Mouse (Mus musculus) limb, embryonic 10.5 days (tissue): Measurements from ENCODE around the gene Siglecf. TPM values are rescaled to one million over a fixed set of nuclear protein-coding genes. Genes with fewer than 3 reads are reported as not detected.

Experiments
- DNase-seq: peaks from one replicate; pipeline ENCODE4 v3.0.0-alpha.2; 2017; ENCODE audit warnings: low spot score
- H3K27ac ChIP-seq: fragments of 300-500 bp; sonication (generic); 2 replicates; pipeline ENCODE4 v1.5.1; 2016; ENCODE audit warnings: mild to moderate bottlenecking
- H3K27me3 ChIP-seq: fragments of 300-500 bp; sonication (generic); 2 replicates; pipeline ENCODE4 v1.6.1; 2016; ENCODE audit warnings: low read depth, mild to moderate bottlenecking; ENCODE audit not compliant: poor library complexity, severe bottlenecking
- H3K36me3 ChIP-seq: fragments of 300-500 bp; sonication (generic); 2 replicates; pipeline ENCODE4 v1.6.1; 2016; ENCODE audit warnings: mild to moderate bottlenecking, moderate library complexity
- H3K4me1 ChIP-seq: fragments of 300-500 bp; sonication (generic); 2 replicates; pipeline ENCODE4 v1.6.1; 2016
- H3K4me3 ChIP-seq: fragments of 300-500 bp; sonication (generic); 2 replicates; pipeline ENCODE4 v1.5.1; 2016; ENCODE audit warnings: mild to moderate bottlenecking, moderate library complexity
- H3K9me3 ChIP-seq: fragments of 300-500 bp; sonication (generic); replicated peaks from 2 replicates; pipeline ENCODE4 v1.6.1; 2016; ENCODE audit warnings: mild to moderate bottlenecking
- WGBS: fragments of 180-500 bp; shearing (Covaris S2); methylation state at CpG from one replicate; pipeline ENCODE4 v1.1.7; 2016; 5-methylcytosine and 5-hydroxymethylcytosine counted together
- polyA plus RNA-seq: library from polyadenylated mRNA; unstranded; fragments of >200 nt; fragmentation: Nextera tagmentation; extraction: Ambion mirVana; gene quantifications from 2 replicates; pipeline ENCODE4 v1.2.1, GENCODE M21; 2016

Gene Siglecf
- 0.20 and 0.29 TPM in 2 replicates for polyA plus RNA-seq

- no peaks in the 10 kb centered on the region for H3K27me3 ChIP-seq
- H3K9me3 ChIP-seq, result no peaks in the 10 kb centered on the region
- WGBS, result 75% methylated on average over 3 of the region's 3 CpGs
- no peaks in the 10 kb centered on the region for H3K36me3 ChIP-seq
- DNase-seq, result no peak
- H3K27ac ChIP-seq, result no peak within 1 kb of the TSS
- peaks cover 8% of the 10 kb centered on the region for H3K4me1 ChIP-seq
- no peak within 1 kb of the TSS for H3K4me3 ChIP-seq
Measured at GRCm38 (mm10) chr7:43351154-43351553, at the start of gene Siglecf. Siglecf (plus strand) TSS chr7:43351341.

DNA sequence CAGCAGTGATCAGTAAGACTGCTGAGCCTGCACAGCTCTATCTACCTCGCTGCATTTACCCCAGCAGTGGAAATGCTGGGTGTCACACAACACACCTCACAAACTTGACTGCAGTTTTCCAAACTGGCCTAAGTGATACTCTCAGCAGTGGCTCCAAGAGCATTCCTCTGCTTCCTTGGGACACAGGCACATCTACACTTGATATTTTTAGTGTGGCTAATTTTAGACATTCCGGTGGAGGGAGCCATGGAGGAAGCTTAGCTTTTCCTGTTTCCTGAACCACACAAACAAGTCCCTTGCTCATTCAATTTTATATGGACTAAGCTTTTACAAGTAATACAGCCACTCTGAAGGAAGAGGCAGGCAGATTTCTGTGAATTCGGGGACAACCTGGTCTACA lies 45.9 kb upstream of the Siglecf start:
- Histone ChIP-seq H3K27ac (no peak overlapping the region), H3K9me3 (no peaks in the 10 kb centered on the region), H3K36me3 (peaks cover 84% of the 10 kb centered on the region), H3K4me1 (0 out of 2 replicates have a peak, but pooled peaks cover 3% of the 10 kb centered on the region), H3K27me3 (no peaks in the 10 kb centered on the region), H3K4me3 (no peak overlapping the region)
- WGBS, result 89% methylated on average over 3 of the region's 3 CpGs
- DNase-seq, result no peak

- Histone ChIP-seq H3K9me3 (no peaks in the 10 kb centered on the region), H3K27me3 (no peaks in the 10 kb centered on the region), H3K27ac (no peak overlapping the region), H3K4me3 (no peak overlapping the region), H3K4me1 (peaks cover 14% of the 10 kb centered on the region), H3K36me3 (peaks cover 57% of the 10 kb centered on the region)
- WGBS, result 81% methylated on average over 2 of the region's 2 CpGs
- no peak for DNase-seq
Measured at GRCm38 (mm10) chr7:43309069-43309468, 42.1 kb upstream of the Siglecf start.

GRCm38 (mm10) chr7:43311632-43312031 lies 39.5 kb upstream of the Siglecf start:
- WGBS, result 89% methylated on average over 6 of the region's 6 CpGs

DNA sequence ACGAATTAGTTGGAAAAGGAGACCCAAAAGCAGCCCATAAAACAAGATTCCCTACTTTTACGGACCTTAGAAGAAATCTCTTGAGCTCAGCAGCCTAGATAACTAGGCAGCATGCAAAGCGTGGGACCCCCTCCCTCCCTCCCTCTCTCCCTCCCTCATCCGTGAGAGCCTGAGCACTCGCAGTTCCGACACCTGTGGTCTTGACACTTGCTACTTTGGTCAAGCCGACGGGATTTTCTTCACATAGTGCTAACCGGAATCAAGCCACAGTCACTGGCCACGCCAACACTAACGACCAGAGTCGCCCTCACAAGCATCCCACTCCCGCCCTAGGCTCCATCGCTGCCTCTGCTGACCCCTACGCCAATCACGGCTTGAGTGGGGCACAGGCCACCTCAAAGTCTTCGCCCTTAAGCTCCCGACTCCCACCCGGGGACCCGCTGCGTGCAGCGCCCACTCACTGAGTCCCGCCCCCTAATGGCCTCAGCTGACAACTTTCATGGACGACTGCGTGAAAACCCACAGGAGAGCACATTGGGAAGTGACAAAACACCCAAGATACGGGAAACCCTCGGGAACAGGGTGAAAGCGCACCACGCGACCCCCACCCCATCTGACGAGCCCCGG lies 38.6 kb upstream of the Siglecf start:
- H3K4me1 ChIP-seq, result peaks cover 14% of the 10 kb centered on the region
- H3K27me3 ChIP-seq, result no peaks in the 10 kb centered on the region
- no peak for DNase-seq
- peaks cover 29% of the 10 kb centered on the region for H3K36me3 ChIP-seq
- peak overlapping the region; percentile 88 for H3K4me3 ChIP-seq
- H3K9me3 ChIP-seq, result no peaks in the 10 kb centered on the region
- WGBS, result 2% methylated on average over 32 of the region's 32 CpGs
- peak overlapping the region; percentile 88 for H3K27ac ChIP-seq

More at GRCm38 (mm10) chr7:43311632-43312031, 39.5 kb upstream of the Siglecf start:
- Histone ChIP-seq H3K36me3 (peaks cover 38% of the 10 kb centered on the region), H3K4me3 (peak overlapping the region; percentile 88; the same call in 1 of the 2 replicates), H3K4me1 (peaks cover 14% of the 10 kb centered on the region), H3K27me3 (no peaks in the 10 kb centered on the region), H3K27ac (no peak overlapping the region), H3K9me3 (no peaks in the 10 kb centered on the region)
- DNase-seq, result no peak

DNA sequence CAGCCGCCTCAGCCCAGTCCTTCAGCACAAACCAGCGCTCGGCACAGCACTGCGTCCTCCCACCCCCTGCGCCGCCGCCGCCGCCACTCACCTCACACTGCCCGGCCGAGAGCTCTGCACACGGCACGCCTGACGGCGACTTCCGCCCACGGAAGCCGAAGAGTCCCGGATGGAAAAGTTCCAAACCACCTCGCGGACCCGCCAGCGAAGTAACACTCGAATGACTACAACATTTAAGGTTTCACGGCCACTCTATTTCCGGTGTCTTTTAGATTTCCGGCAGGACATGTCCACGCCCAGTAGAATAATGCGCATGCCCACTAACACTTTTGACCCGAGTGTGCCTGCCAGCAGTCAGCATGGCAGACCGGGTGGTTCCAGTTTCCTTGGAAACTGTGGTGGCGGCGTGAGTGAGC lies 38.1 kb upstream of the Siglecf start, which contains the start of gene Zfp715:
Zfp715 (minus strand) TSS at position 282 of the 416 bp plus-strand sequence.
- H3K27me3 ChIP-seq, result no peaks in the 10 kb centered on the region
- no peaks in the 10 kb centered on the region for H3K9me3 ChIP-seq
- H3K4me1 ChIP-seq, result peaks cover 14% of the 10 kb centered on the region
- WGBS, result under 1% methylated on average over 33 of the region's 33 CpGs
- peak within 1 kb of the TSS; percentile 88 for H3K4me3 ChIP-seq
- peaks cover 24% of the 10 kb centered on the region for H3K36me3 ChIP-seq
- peak within 1 kb of the TSS; percentile 88 for H3K27ac ChIP-seq
- peak; percentile 87 for DNase-seq

DNA sequence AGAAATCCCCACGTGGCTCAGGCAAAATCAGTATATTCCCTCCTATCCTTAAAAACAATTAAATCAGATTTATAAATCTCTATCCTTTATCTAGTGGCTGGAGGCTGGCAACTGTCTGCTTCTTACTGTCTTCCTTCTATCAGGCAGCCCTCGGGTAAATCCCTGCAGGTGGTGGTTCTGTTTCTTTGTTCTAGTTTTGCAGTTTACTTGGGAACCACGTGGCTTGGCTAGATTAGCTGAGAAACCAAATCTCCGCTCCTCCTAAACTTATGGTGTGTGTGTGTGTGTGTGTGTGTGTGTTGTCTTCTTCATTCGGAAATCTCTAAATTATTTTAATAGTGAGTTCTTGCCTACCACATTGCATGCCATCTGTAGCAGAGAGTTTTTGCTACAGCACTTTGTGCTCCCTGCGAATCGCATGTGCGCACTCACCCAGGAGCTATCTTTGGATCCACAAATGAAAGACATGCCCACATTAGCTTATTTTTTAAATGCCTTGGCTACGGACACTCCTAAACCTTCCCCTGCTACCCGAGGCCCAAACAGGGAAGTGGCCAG lies 24.8 kb upstream of the Siglecf start:
- no peak for DNase-seq
- no peak overlapping the region for H3K27ac ChIP-seq
- WGBS, result 59% methylated on average over 10 of the region's 10 CpGs
- H3K27me3 ChIP-seq, result no peaks in the 10 kb centered on the region
- H3K9me3 ChIP-seq, result no peaks in the 10 kb centered on the region
- no peaks in the 10 kb centered on the region for H3K4me1 ChIP-seq
- H3K36me3 ChIP-seq, result no peaks in the 10 kb centered on the region
- H3K4me3 ChIP-seq, result no peak overlapping the region

DNA sequence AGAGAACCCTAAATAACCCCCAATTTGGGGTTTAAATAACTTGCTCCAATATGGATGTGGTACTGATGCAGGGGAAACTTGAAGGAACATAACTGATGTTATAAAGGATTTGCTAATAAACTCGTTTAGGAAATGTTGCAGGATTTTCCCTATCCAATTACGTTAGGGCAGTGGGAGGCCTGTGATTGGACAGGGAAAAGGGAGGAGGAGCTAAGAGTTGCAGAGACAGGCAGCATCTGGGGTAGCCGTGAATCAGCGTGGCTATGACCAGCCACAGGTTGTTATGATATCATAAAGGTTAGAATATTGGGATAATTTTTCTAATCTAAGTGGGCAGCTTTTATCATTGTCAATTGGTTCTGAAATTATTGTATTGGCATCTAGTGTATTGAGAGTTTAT lies 23.0 kb upstream of the Siglecf start:
- Histone ChIP-seq H3K9me3 (no peaks in the 10 kb centered on the region), H3K4me3 (no peak overlapping the region), H3K4me1 (no peaks in the 10 kb centered on the region), H3K27me3 (no peaks in the 10 kb centered on the region), H3K36me3 (no peaks in the 10 kb centered on the region), H3K27ac (no peak overlapping the region)
- 67% methylated on average over 4 of the region's 4 CpGs for WGBS
- DNase-seq, result no peak

- Histone ChIP-seq H3K9me3 (no peaks in the 10 kb centered on the region), H3K4me3 (no peak overlapping the region), H3K27ac (no peak overlapping the region), H3K27me3 (no peaks in the 10 kb centered on the region), H3K4me1 (no peaks in the 10 kb centered on the region), H3K36me3 (no peaks in the 10 kb centered on the region)
- DNase-seq, result no peak
- 33% methylated on average over 5 of the region's 7 CpGs for WGBS
Measured at GRCm38 (mm10) chr7:43333203-43333602, 17.9 kb upstream of the Siglecf start.

GRCm38 (mm10) chr7:43333899-43334298 lies 17.2 kb upstream of the Siglecf start:
- DNase-seq, result no peak
- 61% methylated on average over 2 of the region's 2 CpGs for WGBS
- Histone ChIP-seq H3K4me1 (no peaks in the 10 kb centered on the region), H3K27ac (no peak overlapping the region), H3K36me3 (no peaks in the 10 kb centered on the region), H3K27me3 (no peaks in the 10 kb centered on the region), H3K9me3 (no peaks in the 10 kb centered on the region), H3K4me3 (no peak overlapping the region)

GRCm38 (mm10) chr7:43340771-43341170 lies 10.4 kb upstream of the Siglecf start:
- no peaks in the 10 kb centered on the region for H3K36me3 ChIP-seq
- H3K4me1 ChIP-seq, result no peaks in the 10 kb centered on the region
- 90% methylated on average over 4 of the region's 4 CpGs for WGBS
- no peaks in the 10 kb centered on the region for H3K27me3 ChIP-seq
- no peaks in the 10 kb centered on the region for H3K9me3 ChIP-seq
- H3K4me3 ChIP-seq, result no peak overlapping the region
- H3K27ac ChIP-seq, result no peak overlapping the region
- DNase-seq, result no peak

GRCm38 (mm10) chr7:43343191-43343590 lies 8.0 kb upstream of the Siglecf start:
- 80% methylated on average over 5 of the region's 5 CpGs for WGBS
- Histone ChIP-seq H3K36me3 (no peaks in the 10 kb centered on the region), H3K27me3 (no peaks in the 10 kb centered on the region), H3K9me3 (no peaks in the 10 kb centered on the region), H3K4me1 (no peaks in the 10 kb centered on the region), H3K27ac (no peak overlapping the region), H3K4me3 (no peak overlapping the region)
- no peak for DNase-seq

- H3K4me3 ChIP-seq, result no peak overlapping the region
- H3K9me3 ChIP-seq, result no peaks in the 10 kb centered on the region
- DNase-seq, result no peak
- H3K4me1 ChIP-seq, result no peaks in the 10 kb centered on the region
- 64% methylated on average over 2 of the region's 2 CpGs for WGBS
- H3K36me3 ChIP-seq, result no peaks in the 10 kb centered on the region
- no peak overlapping the region for H3K27ac ChIP-seq
- H3K27me3 ChIP-seq, result no peaks in the 10 kb centered on the region
Measured at GRCm38 (mm10) chr7:43344020-43344419, 7.1 kb upstream of the Siglecf start.
